Mouse (Mus musculus) erythroid progenitor cell, adult 5-6 weeks (primary cell): Measurements from ENCODE around the gene Myadml2. TPM values are rescaled to one million over a fixed set of nuclear protein-coding genes. Genes with fewer than 3 reads are reported as not detected.
"Not testable (repeated sequence)": the region's sequence is repeated elsewhere in the genome, so short reads cannot be mapped to it uniquely, and the experiment has no call there.

Source experiments
- ATAC-seq: replicated peaks from 2 replicates; pipeline ENCODE4 v1.8.0; 2016; ENCODE audit warnings: moderate number of reproducible peaks, mild to moderate bottlenecking, moderate TSS enrichment, inconsistent platforms; ENCODE audit not compliant: poor library complexity, low FRiP score, severe bottlenecking
- total RNA-seq, 2 experiments: library from RNA; stranded (forward) in 1 of 2; stranded (reverse) in 1 of 2; fragments of 150-400 nt in 1 of 2; fragments of 186-747, 209-891 nt in 1 of 2; gene quantifications; 2 replicates each; pipeline versions ENCODE4 v1.2.3 to v1.2.4; 2015 to 2017; ENCODE audit warnings: low replicate concordance in 2 of 2

Gene Myadml2
- not detected in 2 replicates for total RNA-seq (2015; ENCODE audit: low replicate concordance)
- not detected in 2 replicates for total RNA-seq (2017; ENCODE audit: low replicate concordance)

- no peak for ATAC-seq
Measured at GRCm38 (mm10) chr11:120648001-120648476, at the start of gene Myadml2. Myadml2 (minus strand) TSS chr11:120648158.

- no peak for ATAC-seq
Measured at GRCm38 (mm10) chr11:120697741-120698140, 49.8 kb upstream of the Myadml2 start.

- ATAC-seq: no peak
Measured at GRCm38 (mm10) chr11:120696568-120696967, 48.6 kb upstream of the Myadml2 start.

DNA sequence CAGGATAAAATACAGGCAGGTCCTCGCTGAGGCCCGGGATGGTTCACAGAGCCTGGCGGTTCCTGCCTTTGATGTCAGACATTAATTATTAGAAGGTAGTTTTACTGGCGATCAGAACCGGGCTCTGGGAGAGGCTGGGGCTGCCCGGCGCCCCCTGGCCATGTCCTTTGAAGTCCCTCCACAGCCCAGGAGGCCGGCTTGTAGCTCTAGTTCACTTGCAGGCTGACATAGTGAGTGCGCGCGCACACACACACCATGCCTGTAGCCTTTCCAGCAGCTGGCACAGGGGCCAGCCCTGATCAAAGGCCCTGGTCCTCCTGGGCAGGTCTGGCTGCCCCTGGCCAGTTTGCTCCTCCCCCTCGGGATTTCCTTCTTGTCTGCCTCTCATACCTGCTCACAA is 47.7 kb upstream of the Myadml2 start:
- no peak for ATAC-seq

DNA sequence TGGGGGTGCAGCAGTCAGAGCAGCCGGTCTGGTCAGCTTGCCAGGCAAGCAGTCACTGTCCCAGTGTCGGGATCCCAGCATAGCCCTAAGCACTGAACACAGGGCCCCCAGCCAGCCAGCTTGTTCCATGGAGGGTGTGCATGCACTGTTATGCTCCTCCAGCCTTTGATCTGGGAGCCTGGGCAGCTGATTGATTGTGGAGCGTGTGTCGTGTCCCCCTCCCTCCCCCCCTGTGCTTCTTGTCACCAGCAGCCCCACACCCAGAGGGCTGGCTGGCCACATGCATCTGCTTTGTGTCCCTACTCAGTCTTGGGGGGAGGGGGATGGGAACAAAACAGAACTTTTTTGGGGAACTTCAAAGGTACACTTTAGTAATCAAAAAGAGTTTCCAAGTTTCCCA is 47.2 kb upstream of the Myadml2 start:
- ATAC-seq: no peak

DNA sequence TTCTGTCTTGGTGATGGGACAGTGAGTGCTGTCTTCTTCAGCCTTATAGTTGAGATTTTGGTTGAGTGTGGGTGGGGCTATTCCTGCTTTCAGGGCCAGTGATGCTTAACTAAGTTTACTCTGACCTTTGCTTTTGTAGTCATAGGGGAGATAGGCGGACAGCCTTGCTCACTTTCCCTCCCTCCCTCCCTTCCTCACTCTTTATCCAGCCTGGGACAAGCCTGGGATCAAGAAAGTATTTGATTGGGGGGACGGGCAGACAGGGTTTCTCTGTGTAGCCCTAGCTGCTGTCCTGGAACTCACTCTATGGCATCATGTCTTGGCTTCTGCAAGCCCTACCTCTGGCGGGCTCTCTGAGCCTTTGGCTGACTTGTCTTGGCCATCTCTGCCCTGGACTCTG is 45.5 kb upstream of the Myadml2 start:
- ATAC-seq: no peak

GRCm38 (mm10) chr11:120692471-120693011 is 44.6 kb upstream of the Myadml2 start:
- no peak for ATAC-seq

- ATAC-seq: no peak
Measured at GRCm38 (mm10) chr11:120689365-120689764, 41.4 kb upstream of the Myadml2 start.

DNA sequence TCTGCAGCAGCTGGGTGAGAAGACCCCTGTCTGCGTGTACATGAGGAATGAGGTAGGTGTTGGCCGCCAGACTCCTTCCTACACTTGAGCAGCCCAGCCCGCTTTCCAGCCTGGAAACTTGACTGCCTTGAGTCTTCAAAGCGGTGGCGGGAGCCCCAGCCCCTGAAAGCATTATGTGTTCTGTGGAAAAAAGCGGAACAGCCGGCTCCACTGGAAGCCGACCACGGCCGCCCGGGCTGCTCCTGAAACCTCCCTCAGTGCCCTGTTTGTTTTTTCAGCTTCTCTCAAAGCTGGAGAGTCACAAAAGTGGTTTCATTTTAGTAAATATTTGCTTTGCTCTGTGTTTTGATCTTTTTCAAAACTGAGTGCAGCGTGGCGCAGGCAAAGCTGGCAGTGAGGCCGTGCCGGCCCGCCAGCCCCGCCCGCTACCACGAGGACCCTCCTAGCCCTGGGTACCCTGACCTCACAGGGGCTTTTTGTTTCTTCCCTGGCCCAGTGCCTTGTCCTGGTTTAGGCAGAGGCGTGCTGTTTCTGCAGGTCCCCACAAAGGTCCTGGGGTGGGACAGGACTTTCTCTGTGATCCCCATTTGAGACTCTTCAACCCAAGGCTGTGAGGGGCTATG is 38.8 kb upstream of the Myadml2 start:
- no peak for ATAC-seq

DNA sequence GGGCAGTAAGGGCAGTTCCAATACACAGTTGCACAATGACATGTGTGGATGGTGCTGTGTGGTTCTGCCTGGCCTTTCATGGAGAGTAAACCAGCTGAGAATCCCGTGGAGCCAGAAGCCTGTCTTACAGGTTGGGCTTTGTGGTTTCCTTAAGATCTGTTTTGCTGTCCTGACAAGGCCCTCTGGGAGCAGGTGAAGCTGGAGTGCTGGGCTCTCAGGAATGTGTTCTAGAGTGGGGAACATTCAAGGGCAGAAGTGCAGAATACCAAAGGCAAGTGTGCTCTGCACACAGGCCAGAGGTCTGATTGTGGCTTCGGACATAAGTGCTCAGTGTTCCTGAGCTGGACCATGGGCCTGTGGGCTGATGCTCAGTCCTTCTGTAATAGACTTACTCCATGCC is 36.7 kb upstream of the Myadml2 start:
- ATAC-seq: no peak

DNA sequence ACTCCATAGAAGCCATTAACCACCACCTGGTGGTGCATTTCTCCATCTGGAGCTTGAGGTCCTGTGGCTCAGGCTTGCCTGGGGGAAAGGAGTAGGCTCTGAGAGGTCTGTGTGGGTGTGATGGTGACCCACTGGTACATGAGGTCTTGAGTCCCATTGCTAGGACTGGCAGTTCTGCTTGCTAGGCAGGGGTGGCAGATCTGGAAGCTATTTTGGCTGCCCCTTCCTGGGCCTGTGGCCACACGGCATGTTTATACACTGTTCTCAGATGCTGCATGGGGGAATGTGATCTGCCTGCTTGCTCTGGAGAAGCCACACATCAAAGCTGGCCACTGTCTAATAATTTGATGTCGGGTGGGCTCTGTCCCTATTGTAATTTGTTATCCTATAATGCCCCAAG is 36.1 kb upstream of the Myadml2 start:
- ATAC-seq: no peak

GRCm38 (mm10) chr11:120683536-120683935 is 35.6 kb upstream of the Myadml2 start:
- ATAC-seq: no peak

DNA sequence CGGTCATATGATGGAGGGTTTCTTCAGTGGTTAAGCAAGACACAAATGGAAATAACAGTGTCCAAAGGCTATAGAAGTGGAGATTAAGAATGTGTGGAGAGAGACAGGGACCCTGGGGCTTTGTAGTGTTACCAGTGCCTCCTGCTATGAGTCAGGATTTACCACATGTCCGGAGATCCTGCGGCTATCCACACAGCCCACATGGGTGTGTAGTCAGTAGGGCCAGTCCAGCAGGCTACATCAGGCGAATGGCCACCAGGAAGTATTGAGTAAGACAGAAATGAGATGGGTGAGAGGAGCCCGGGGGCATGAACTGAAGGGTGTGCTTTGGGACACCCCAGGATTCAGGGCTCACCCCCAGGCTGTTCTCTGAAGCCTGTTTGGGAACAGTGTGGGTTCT is 34.7 kb upstream of the Myadml2 start:
- ATAC-seq: no peak

DNA sequence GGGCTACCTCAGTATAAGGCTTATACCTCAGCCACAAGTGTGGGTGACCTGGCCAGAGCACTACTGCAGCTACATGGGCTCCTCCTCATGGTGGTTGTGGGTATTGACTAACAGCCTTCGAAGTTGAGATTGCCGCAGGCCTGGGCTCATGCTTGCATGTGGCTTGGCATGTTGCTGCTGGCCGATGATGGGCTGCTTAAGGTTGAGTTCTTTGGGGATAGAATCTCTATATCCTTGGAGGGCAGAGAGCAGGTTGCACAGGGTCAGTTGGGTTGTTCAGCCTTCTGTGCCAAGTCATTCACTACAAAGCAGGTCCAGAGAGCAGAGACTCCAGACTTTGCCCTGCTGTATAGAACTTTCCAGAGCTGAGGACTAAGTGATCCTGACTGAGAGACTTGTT is 32.0 kb upstream of the Myadml2 start:
- peak; percentile 67 for ATAC-seq

DNA sequence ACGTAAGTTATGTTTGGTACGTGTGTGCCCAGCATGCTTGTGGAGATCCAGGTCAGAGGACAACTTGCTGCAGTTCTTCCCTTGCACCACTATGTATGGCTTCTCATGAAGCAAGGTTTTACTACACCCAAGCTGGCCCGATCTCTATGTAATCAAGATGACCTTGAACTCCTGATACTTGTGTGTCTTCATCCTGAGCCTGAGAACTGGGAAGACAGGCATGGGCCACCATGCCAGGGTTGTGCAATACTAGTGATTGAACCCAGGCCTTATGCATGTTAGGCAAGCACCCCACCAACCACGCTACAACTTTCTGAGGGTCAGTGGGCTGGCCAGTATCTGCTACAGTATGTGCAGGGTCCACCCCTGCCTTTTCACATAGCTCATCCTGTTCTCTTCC is 29.0 kb upstream of the Myadml2 start:
- ATAC-seq: no peak

- ATAC-seq: not testable (repeated sequence)
Measured at GRCm38 (mm10) chr11:120675875-120676274, 27.9 kb upstream of the Myadml2 start.

- peak; percentile 33; the same call in 1 of the 2 replicates for ATAC-seq
Measured at GRCm38 (mm10) chr11:120673594-120674122, 25.7 kb upstream of the Myadml2 start.

DNA sequence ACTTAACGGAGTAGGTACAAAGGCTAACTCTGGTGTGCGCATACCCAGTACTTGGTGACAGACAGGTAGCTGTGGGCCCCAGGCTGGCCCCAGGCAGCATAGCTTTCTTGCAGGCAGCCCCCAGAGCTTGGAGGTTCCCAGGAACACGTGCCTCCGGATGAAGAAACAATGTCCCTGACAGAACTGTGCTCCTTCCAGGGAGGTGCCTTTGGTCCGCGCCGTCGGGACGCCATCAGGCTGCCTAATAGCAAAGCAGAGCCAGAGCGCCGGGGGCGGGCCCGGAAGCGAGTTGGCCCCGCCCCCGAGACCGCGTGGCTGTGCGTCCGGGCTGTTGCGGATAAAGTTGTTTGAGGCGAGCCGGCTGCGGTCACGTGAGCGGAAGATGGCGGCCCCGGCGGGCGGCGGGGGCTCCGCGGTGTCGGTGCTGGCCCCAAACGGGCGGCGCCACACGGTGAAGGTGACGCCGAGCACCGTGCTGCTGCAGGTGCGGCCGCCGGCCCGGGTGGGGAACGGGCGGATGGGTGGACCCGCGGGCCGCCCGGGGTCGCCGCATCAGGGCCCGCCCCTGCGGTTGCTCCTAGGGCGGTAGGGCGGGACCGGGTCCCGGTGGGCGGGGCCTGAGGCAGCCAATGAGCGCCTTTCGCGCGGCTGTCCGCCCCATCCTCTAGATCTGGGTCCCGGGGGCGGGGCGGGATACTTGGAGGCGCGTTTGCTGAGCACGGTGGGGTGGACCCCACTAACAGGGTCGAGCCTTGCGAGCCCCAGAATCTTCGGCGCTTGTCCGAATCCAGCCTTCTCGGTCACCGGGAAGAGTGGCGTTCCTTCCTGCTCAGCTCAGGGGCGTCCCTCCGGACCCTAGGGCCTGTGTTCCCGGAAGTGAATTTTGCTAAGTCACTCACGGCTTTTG is 25.0 kb upstream of the Myadml2 start, which contains the start of gene Aspscr1:
Aspscr1 (plus strand) TSS at position 287 of the 907 bp plus-strand sequence.
- ATAC-seq: peak; percentile 92

GRCm38 (mm10) chr11:120666617-120667016 is 18.7 kb upstream of the Myadml2 start:
- no peak for ATAC-seq

- no peak for ATAC-seq
Measured at GRCm38 (mm10) chr11:120665406-120665805, 17.4 kb upstream of the Myadml2 start.
